ENCODE assay signal across 14 mouse cellular contexts in genomic region chr13:34533896-34534295, GRCm38 (mm10).
DNase-seq lines count a peak whose midpoint lies in the region; ATAC-seq and TF ChIP-seq lines count a peak whose summit lies in the region.
"Had no signal": no experiment of that assay in that cellular context is flagged by ENCODE, and none has a peak within 500 bp of the region (broad histone marks: within the 10 kb centered on the region; RNA-seq: fewer than 3 reads in every experiment).

No protein-coding gene starts in this region.

- TF ChIP-seq POLR2A in MEL (IDR thresholded peaks at IDR 0.05; ENCODE audit: control insufficient read depth in 1 of 2, insufficient read depth in 1 of 2, low read depth in 1 of 2, low read length in 2 of 2, poor library complexity in 1 of 2): no peak

- DNase-seq in heart, adult 11 months: peak; percentile 30
- DNase-seq in lung, postnatal 0 days (ENCODE audit: low spot score): no peak
- DNase-seq in lung, postnatal 10 days: no peak
- DNase-seq in MEL (ENCODE audit: low read depth, low spot score): peak; percentile 34
- peak; percentile 19 for DNase-seq in liver, postnatal 0 days
- DNase-seq in ovary, postnatal 36 days (ENCODE audit: low spot score): no peak
- DNase-seq: adrenal gland, postnatal 10 days; cerebellum, adult 9-10 months; kidney, adult 18-20 months; liver, embryonic 13.5 days; thymus, postnatal 25 days had no signal

- TF ChIP-seq RAD21 in MEL (IDR thresholded peaks at IDR 0.05; ENCODE audit: low read depth, low read length): peak; percentile 10

- H3K9ac ChIP-seq in heart, embryonic 11.5 days (ENCODE audit: low read depth, low read length): no peak overlapping the region
- no peak overlapping the region for H3K9ac ChIP-seq in lung, postnatal 0 days (replicated peaks; ENCODE audit: low read depth)
- H3K9ac ChIP-seq in MEL (ENCODE audit: control insufficient read depth, low read depth, low read length, poor library complexity, severe bottlenecking): no peak overlapping the region
- no peak overlapping the region for H3K9ac ChIP-seq in liver, postnatal 0 days (replicated peaks)
- H3K9ac ChIP-seq: liver, embryonic 13.5 days; midbrain, embryonic 12.5 days had no signal

- no peaks in the 10 kb centered on the region for H3K9me3 ChIP-seq in heart, embryonic 11.5 days (replicated peaks; ENCODE audit: control insufficient read depth, low read length)
- no peaks in the 10 kb centered on the region; the same call in 1 of the 2 replicates for H3K9me3 ChIP-seq in lung, postnatal 0 days (ENCODE audit: low read length)
- no peaks in the 10 kb centered on the region for H3K9me3 ChIP-seq in MEL (replicated peaks; ENCODE audit: insufficient read depth, low read length)
- H3K9me3 ChIP-seq in liver, postnatal 0 days (ENCODE audit: low read length): no peaks in the 10 kb centered on the region
- H3K9me3 ChIP-seq: liver, embryonic 13.5 days; midbrain, embryonic 12.5 days had no signal

- ATAC-seq in heart, embryonic 11.5 days (replicated peaks; ENCODE audit: insufficient number of reproducible peaks, low FRiP score, low TSS enrichment): no peak
- ATAC-seq in lung, postnatal 0 days: no peak
- ATAC-seq in liver, postnatal 0 days: no peak
- ATAC-seq in megakaryocyte-erythroid progenitor cell, adult 5-6 weeks (replicated peaks; ENCODE audit: low FRiP score, low TSS enrichment, poor library complexity, severe bottlenecking): no peak

- H3K4me2 ChIP-seq in heart, embryonic 11.5 days: no peak overlapping the region
- no peak overlapping the region for H3K4me2 ChIP-seq in lung, postnatal 0 days (replicated peaks; ENCODE audit: low read depth, low read length)
- H3K4me2 ChIP-seq in liver, postnatal 0 days (ENCODE audit: low read depth, low read length): no peak overlapping the region
- H3K4me2 ChIP-seq: liver, embryonic 13.5 days; midbrain, embryonic 12.5 days had no signal

- 69% methylated on average over 2 of the region's 2 CpGs for WGBS in heart, embryonic 11.5 days (ENCODE audit: insufficient replicate concordance)
- WGBS in lung, postnatal 0 days: 87% methylated on average over 2 of the region's 2 CpGs
- 70% methylated on average over 2 of the region's 2 CpGs for WGBS in liver, postnatal 0 days (ENCODE audit: insufficient replicate concordance)

- H3K27ac ChIP-seq in heart, embryonic 11.5 days (ENCODE audit: low read depth, low read length): no peak overlapping the region
- no peak overlapping the region for H3K27ac ChIP-seq in lung, postnatal 0 days (ENCODE audit: low read length)
- H3K27ac ChIP-seq in MEL (ENCODE audit: control insufficient read depth, low read depth, low read length): no peak overlapping the region
- H3K27ac ChIP-seq in liver, postnatal 0 days (ENCODE audit: low read depth): no peak overlapping the region
- H3K27ac ChIP-seq: liver, embryonic 13.5 days; midbrain, embryonic 12.5 days had no signal

- no peak for TF ChIP-seq EP300 in lung, postnatal 0 days (IDR thresholded peaks at IDR 0.05)
- no peak for TF ChIP-seq EP300 in MEL (IDR thresholded peaks at IDR 0.05; ENCODE audit: low read depth in 1 of 2, low read length in 2 of 2)
- TF ChIP-seq EP300 in liver, postnatal 0 days (IDR thresholded peaks at IDR 0.05; ENCODE audit: low read depth): no peak

- TF ChIP-seq CTCF in lung, postnatal 0 days (IDR thresholded peaks at IDR 0.05): peak; percentile 44
- peak; percentile 26 to 50 (median 34); a peak in 5 of 6 replicates for TF ChIP-seq CTCF in MEL (IDR thresholded peaks at IDR 0.05 in 2 of 3, conservative IDR thresholded peaks at IDR 0.05 in 1 of 3; ENCODE audit: control insufficient read depth in 1 of 3, insufficient read depth in 1 of 3, low read depth in 2 of 3, low read length in 3 of 3, poor library complexity in 1 of 3, severe bottlenecking in 1 of 3)
- TF ChIP-seq CTCF in liver, postnatal 0 days (IDR thresholded peaks at IDR 0.05; ENCODE audit: low read depth): peak; percentile 49

- H3K79me2 ChIP-seq in MEL (ENCODE audit: control insufficient read depth, insufficient read depth, low read length, poor library complexity): no peaks in the 10 kb centered on the region

- no peaks in the 10 kb centered on the region for H3K4me1 ChIP-seq in heart, embryonic 11.5 days (ENCODE audit: control insufficient read depth, insufficient read depth, low read length)
- no peaks in the 10 kb centered on the region for H3K4me1 ChIP-seq in lung, postnatal 0 days (ENCODE audit: insufficient read depth, low read depth, low read length)
- no peaks in the 10 kb centered on the region for H3K4me1 ChIP-seq in MEL (ENCODE audit: control insufficient read depth in 1 of 2, insufficient read depth in 2 of 2, low read length in 2 of 2)
- H3K4me1 ChIP-seq in liver, postnatal 0 days (ENCODE audit: insufficient read depth): no peaks in the 10 kb centered on the region
- H3K4me1 ChIP-seq: liver, embryonic 13.5 days; midbrain, embryonic 12.5 days had no signal

- H3K4me3 ChIP-seq in heart, embryonic 11.5 days (ENCODE audit: low read depth, low read length): no peak overlapping the region
- no peak overlapping the region for H3K4me3 ChIP-seq in lung, postnatal 0 days (ENCODE audit: low read depth, low read length)
- no peak overlapping the region for H3K4me3 ChIP-seq in MEL (ENCODE audit: control insufficient read depth in 1 of 2, insufficient read depth in 1 of 2, low read depth in 2 of 2, low read length in 2 of 2)
- H3K4me3 ChIP-seq in liver, postnatal 0 days (ENCODE audit: low read depth, low read length): no peak overlapping the region
- H3K4me3 ChIP-seq: liver, embryonic 13.5 days; midbrain, embryonic 12.5 days had no signal

- no peaks in the 10 kb centered on the region for H3K36me3 ChIP-seq in heart, embryonic 11.5 days (ENCODE audit: control insufficient read depth, insufficient read depth, low read length)
- no peaks in the 10 kb centered on the region for H3K36me3 ChIP-seq in lung, postnatal 0 days (ENCODE audit: insufficient read depth, low read length)
- no peaks in the 10 kb centered on the region for H3K36me3 ChIP-seq in MEL (ENCODE audit: control insufficient read depth in 1 of 2, insufficient read depth in 2 of 2, low read length in 2 of 2)
- H3K36me3 ChIP-seq in liver, postnatal 0 days (replicated peaks; ENCODE audit: insufficient read depth, low read length): no peaks in the 10 kb centered on the region
- H3K36me3 ChIP-seq: liver, embryonic 13.5 days; midbrain, embryonic 12.5 days had no signal

- H3K27me3 ChIP-seq in heart, embryonic 11.5 days (ENCODE audit: control insufficient read depth, insufficient read depth, low read length): no peaks in the 10 kb centered on the region
- no peaks in the 10 kb centered on the region for H3K27me3 ChIP-seq in lung, postnatal 0 days (replicated peaks; ENCODE audit: insufficient read depth, low read length)
- H3K27me3 ChIP-seq in MEL (ENCODE audit: control insufficient read depth in 1 of 2, insufficient read depth in 2 of 2, low read length in 2 of 2): peaks cover 0 to 3% of the 10 kb centered on the region in 2 experiments; a peak in 1 of 4 replicates
- H3K27me3 ChIP-seq in liver, postnatal 0 days (ENCODE audit: insufficient read depth, low read length): no peaks in the 10 kb centered on the region
- H3K27me3 ChIP-seq: liver, embryonic 13.5 days; midbrain, embryonic 12.5 days had no signal

TF ChIP-seq in MEL, 35 proteins besides CTCF, POLR2A, EP300 and RAD21:
- TF ChIP-seq ZNF384 (IDR thresholded peaks at IDR 0.05; ENCODE audit: low read depth, low read length) (no peak), CHD1 (IDR thresholded peaks at IDR 0.05; ENCODE audit: low read depth, low read length) (no peak), JUND (IDR thresholded peaks at IDR 0.05; ENCODE audit: low read depth, low read length) (no peak), SIN3A (IDR thresholded peaks at IDR 0.05; ENCODE audit: low read length) (no peak), SMC3 (IDR thresholded peaks at IDR 0.05; ENCODE audit: low read depth, low read length) (peak; percentile 32; the same call in 1 of the 2 replicates), NELFE (IDR thresholded peaks at IDR 0.05; ENCODE audit: low read depth, low read length) (no peak), USF2 (IDR thresholded peaks at IDR 0.05; ENCODE audit: borderline replicate concordance in 1 of 2, insufficient read depth in 1 of 2, low read depth in 1 of 2, low read length in 2 of 2) (no peak)

Comparison
In these comparisons a context has a peak if more than half of its experiments do, and no peak if none do; other contexts are left out.
1. DNase-seq: peak in heart, adult 11 months (single experiment), MEL (single experiment) and liver, postnatal 0 days (single experiment); none in lung, postnatal 0 days (single experiment), lung, postnatal 10 days (single experiment) and ovary, postnatal 36 days (single experiment).
2. Peak in every context shown above with its lines, with median percentiles within 50 percentile points of each other: CTCF ChIP-seq.